Mouse (Mus musculus) thymus, postnatal 0 days (tissue): Measurements from ENCODE around the gene Mrgprh. TPM values are rescaled to one million over a fixed set of nuclear protein-coding genes. Genes with fewer than 3 reads are reported as not detected.

ENCODE experiments used
- DNase-seq: peaks from one replicate; pipeline ENCODE4 v3.0.0-alpha.2; 2015; ENCODE audit warnings: low spot score
- polyA plus RNA-seq: library from polyadenylated mRNA; unstranded; fragments of >200 nt; fragmentation: Nextera tagmentation; extraction: Ambion mirVana; gene quantifications from 2 replicates; pipeline ENCODE4 v1.2.1, GENCODE M21; 2015

Gene Mrgprh
- polyA plus RNA-seq: not detected in 2 replicates

- no peak for DNase-seq
These were observed at the start of gene Mrgprh for GRCm38 (mm10) chr17:12875734-12876133. TSS of gene Mrgprh (plus strand) at chr17:12876034.

- no peak for DNase-seq
These were observed 45.5 kb upstream of the Mrgprh start for GRCm38 (mm10) chr17:12830351-12830750.

GRCm38 (mm10) chr17:12832231-12832630, 43.6 kb upstream of the Mrgprh start:
- DNase-seq: no peak

- DNase-seq: no peak
These were observed 43.2 kb upstream of the Mrgprh start for GRCm38 (mm10) chr17:12832657-12833056.

- DNase-seq: no peak
These were observed 41.5 kb upstream of the Mrgprh start for GRCm38 (mm10) chr17:12834317-12834716.

- no peak for DNase-seq
These were observed 41.0 kb upstream of the Mrgprh start for GRCm38 (mm10) chr17:12834826-12835225.

GRCm38 (mm10) chr17:12835738-12836137, 40.1 kb upstream of the Mrgprh start:
- no peak for DNase-seq

- DNase-seq: no peak
These were observed 36.2 kb upstream of the Mrgprh start for GRCm38 (mm10) chr17:12839475-12840267.

- no peak for DNase-seq
These were observed 32.0 kb upstream of the Mrgprh start for GRCm38 (mm10) chr17:12843826-12844225.

GRCm38 (mm10) chr17:12844540-12844939, 31.3 kb upstream of the Mrgprh start:
- no peak for DNase-seq

GRCm38 (mm10) chr17:12845862-12846261, 30.0 kb upstream of the Mrgprh start:
- no peak for DNase-seq

GRCm38 (mm10) chr17:12846474-12846873, 29.4 kb upstream of the Mrgprh start:
- DNase-seq: no peak

GRCm38 (mm10) chr17:12847736-12848135, 28.1 kb upstream of the Mrgprh start:
- no peak for DNase-seq

- no peak for DNase-seq
These were observed 26.0 kb upstream of the Mrgprh start for GRCm38 (mm10) chr17:12849778-12850382.

GRCm38 (mm10) chr17:12851689-12852088, 24.1 kb upstream of the Mrgprh start:
- no peak for DNase-seq

GRCm38 (mm10) chr17:12853821-12854220, 22.0 kb upstream of the Mrgprh start:
- no peak for DNase-seq

GRCm38 (mm10) chr17:12854386-12854785, 21.4 kb upstream of the Mrgprh start:
- DNase-seq: no peak

GRCm38 (mm10) chr17:12857395-12857794, 18.4 kb upstream of the Mrgprh start:
- DNase-seq: no peak

GRCm38 (mm10) chr17:12858072-12858471, 17.8 kb upstream of the Mrgprh start:
- peak; percentile 31 for DNase-seq

- DNase-seq: no peak
These were observed 16.8 kb upstream of the Mrgprh start for GRCm38 (mm10) chr17:12859006-12859520.

- DNase-seq: no peak
These were observed 11.7 kb upstream of the Mrgprh start for GRCm38 (mm10) chr17:12864111-12864510.

- no peak for DNase-seq
These were observed 10.4 kb upstream of the Mrgprh start for GRCm38 (mm10) chr17:12865407-12865806.

- no peak for DNase-seq
These were observed 9.0 kb upstream of the Mrgprh start for GRCm38 (mm10) chr17:12866853-12867252.
